ENCODE assay signal across 23 mouse cellular contexts in the genomic region with DNA sequence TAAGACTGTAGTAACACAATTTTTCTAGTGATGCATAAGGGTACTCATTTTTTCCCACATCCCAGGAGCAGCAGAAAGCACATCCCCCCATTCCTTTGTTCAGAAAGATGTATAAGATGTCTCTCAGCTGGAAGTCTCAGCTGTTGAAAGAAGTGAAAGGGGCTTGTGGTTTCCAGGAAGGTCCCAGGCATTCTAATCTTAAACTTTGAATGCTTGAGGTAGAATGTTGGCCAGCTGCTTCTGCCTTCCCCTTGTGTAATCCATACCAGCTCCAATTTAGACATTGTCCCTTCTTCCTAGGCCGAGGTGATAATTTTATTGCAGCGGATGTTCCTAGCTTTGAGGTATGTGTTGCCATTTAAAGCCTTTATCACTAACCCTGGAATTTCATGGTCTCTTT.
DNase-seq lines count a peak whose midpoint lies in the region; ATAC-seq lines count a peak whose summit lies in the region.
"Had no signal": no experiment of that assay in that cellular context is flagged by ENCODE, and none has a peak within 500 bp of the region (broad histone marks: within the 10 kb centered on the region; RNA-seq: fewer than 3 reads in every experiment).

No protein-coding gene starts in this region.

- 86% methylated on average over 2 of the region's 2 CpGs for WGBS in limb, embryonic 13.5 days
- 97% methylated on average over 2 of the region's 2 CpGs for WGBS in limb, embryonic 10.5 days
- 62% methylated on average over 2 of the region's 2 CpGs for WGBS in hindbrain, embryonic 14.5 days

- peak; percentile 61; the same call in 1 of the 2 replicates for ATAC-seq in limb, embryonic 13.5 days (ENCODE audit: low FRiP score, low read depth)
- no peak for ATAC-seq in hindbrain, embryonic 14.5 days (ENCODE audit: low FRiP score)
- ATAC-seq: CD4-positive, CD25-positive, alpha-beta regulatory T cell, adult 4 months; forebrain, embryonic 13.5 days; forebrain, embryonic 15.5 days; forebrain, postnatal 0 days; Patski had no signal

- DNase-seq in limb, embryonic 10.5 days (ENCODE audit: low spot score), result no peak
- DNase-seq in ES-CJ7 (ENCODE audit: low read depth, low spot score) (peak; percentile 4), R1 (ENCODE audit: low read depth, low spot score) (peak; percentile 55)
- DNase-seq in hindbrain, embryonic 14.5 days (ENCODE audit: low spot score), result no peak
- DNase-seq in urinary bladder, postnatal 10 days (ENCODE audit: low spot score), result no peak
- no peak for DNase-seq in adrenal gland, adult 8-10 months
- DNase-seq: adrenal gland, adult 2 months; adrenal gland, postnatal 14 days; adrenal gland, postnatal 36 days; cerebellum, adult 11-12 months; cerebellum, adult 2 months; cerebellum, adult 9-10 months; cerebellum, postnatal 10 days; cerebellum, postnatal 25 days; forebrain, postnatal 0 days had no signal

- no peaks in the 10 kb centered on the region for H3K27me3 ChIP-seq in limb, embryonic 13.5 days
- H3K27me3 ChIP-seq in limb, embryonic 10.5 days (ENCODE audit: low read depth, poor library complexity, severe bottlenecking), result no peaks in the 10 kb centered on the region
- no peaks in the 10 kb centered on the region for H3K27me3 ChIP-seq in hindbrain, embryonic 14.5 days (ENCODE audit: control insufficient read depth, insufficient read depth, low read length)
- H3K27me3 ChIP-seq: CH12.LX; embryonic facial prominence, embryonic 13.5 days; forebrain, embryonic 13.5 days; forebrain, embryonic 15.5 days; Patski had no signal

- no peak overlapping the region for H3K4me2 ChIP-seq in limb, embryonic 13.5 days (replicated peaks)
- no peak overlapping the region for H3K4me2 ChIP-seq in hindbrain, embryonic 14.5 days (replicated peaks)
- H3K4me2 ChIP-seq: embryonic facial prominence, embryonic 13.5 days; forebrain, embryonic 13.5 days; forebrain, embryonic 15.5 days had no signal

- no peak overlapping the region for H3K27ac ChIP-seq in limb, embryonic 13.5 days
- H3K27ac ChIP-seq in limb, embryonic 10.5 days, result no peak overlapping the region
- no peak overlapping the region for H3K27ac ChIP-seq in hindbrain, embryonic 14.5 days
- H3K27ac ChIP-seq: embryonic facial prominence, embryonic 13.5 days; forebrain, embryonic 13.5 days; forebrain, embryonic 15.5 days had no signal

- no peaks in the 10 kb centered on the region for H3K9me3 ChIP-seq in limb, embryonic 13.5 days
- H3K9me3 ChIP-seq in limb, embryonic 10.5 days (replicated peaks), result no peaks in the 10 kb centered on the region
- H3K9me3 ChIP-seq in hindbrain, embryonic 14.5 days (ENCODE audit: control insufficient read depth, low read length), result no peaks in the 10 kb centered on the region
- H3K9me3 ChIP-seq: embryonic facial prominence, embryonic 13.5 days; forebrain, embryonic 13.5 days; forebrain, embryonic 15.5 days had no signal

- H3K4me1 ChIP-seq in limb, embryonic 13.5 days, result 0 out of 2 replicates have a peak, but pooled peaks cover 4% of the 10 kb centered on the region
- peaks cover 7% of the 10 kb centered on the region; the same call in 1 of the 2 replicates for H3K4me1 ChIP-seq in limb, embryonic 10.5 days
- H3K4me1 ChIP-seq in hindbrain, embryonic 14.5 days (replicated peaks; ENCODE audit: control insufficient read depth, insufficient read depth, low read length), result no peaks in the 10 kb centered on the region
- H3K4me1 ChIP-seq: embryonic facial prominence, embryonic 13.5 days; forebrain, embryonic 13.5 days; forebrain, embryonic 15.5 days had no signal

- no peaks in the 10 kb centered on the region for H3K36me3 ChIP-seq in limb, embryonic 13.5 days
- H3K36me3 ChIP-seq in limb, embryonic 10.5 days, result no peaks in the 10 kb centered on the region
- no peaks in the 10 kb centered on the region for H3K36me3 ChIP-seq in hindbrain, embryonic 14.5 days (replicated peaks; ENCODE audit: control insufficient read depth, insufficient read depth)
- H3K36me3 ChIP-seq: embryonic facial prominence, embryonic 13.5 days; forebrain, embryonic 15.5 days; G1E had no signal

- H3K9ac ChIP-seq in limb, embryonic 13.5 days, result no peak overlapping the region
- H3K9ac ChIP-seq in hindbrain, embryonic 14.5 days, result no peak overlapping the region
- H3K9ac ChIP-seq: embryonic facial prominence, embryonic 13.5 days; forebrain, embryonic 13.5 days; forebrain, embryonic 15.5 days; forebrain, postnatal 0 days had no signal

- no peak overlapping the region for H3K4me3 ChIP-seq in limb, embryonic 13.5 days
- H3K4me3 ChIP-seq in limb, embryonic 10.5 days, result no peak overlapping the region
- H3K4me3 ChIP-seq in hindbrain, embryonic 14.5 days (replicated peaks; ENCODE audit: low read length), result no peak overlapping the region
- H3K4me3 ChIP-seq: embryonic facial prominence, embryonic 13.5 days; forebrain, embryonic 13.5 days; forebrain, embryonic 15.5 days had no signal

Comparison
In these comparisons a context has a peak if more than half of its experiments do, and no peak if none do; other contexts are left out.
1. DNase-seq: peak in ES-CJ7 (single experiment) and R1 (single experiment); none in limb, embryonic 10.5 days (single experiment), hindbrain, embryonic 14.5 days (single experiment), urinary bladder, postnatal 10 days (single experiment) and adrenal gland, adult 8-10 months (single experiment).